Mouse (Mus musculus): Measurements from ENCODE around the gene Eif5. TPM values are rescaled to one million over a fixed set of nuclear protein-coding genes. Genes with fewer than 3 reads are reported as not detected.
A peak's percentile ranks its signal among the peaks of the same experiment; 100 is the strongest.
"Not testable (repeated sequence)": the region's sequence is repeated elsewhere in the genome, so short reads cannot be mapped to it uniquely, and the experiment has no call there.

The Eif5 gene
- polyA plus RNA-seq, 3 experiments from 2014 or later = 80.7 to 196 (median 189) TPM

GRCm38 (mm10) chr12:111527643-111528281, 10.1 kb upstream of the Eif5 start:
- ATAC-seq = no peak

- no peak for ATAC-seq
Observed at GRCm38 (mm10) chr12:111529192-111529591, 8.6 kb upstream of the Eif5 start.

GRCm38 (mm10) chr12:111533096-111533794, 4.6 kb upstream of the Eif5 start:
- no peak for ATAC-seq

- ATAC-seq = no peak
Observed at GRCm38 (mm10) chr12:111535281-111535680, 2.5 kb upstream of the Eif5 start.

- no peak for ATAC-seq
Observed at GRCm38 (mm10) chr12:111535762-111536161, 2.1 kb upstream of the Eif5 start.

GRCm38 (mm10) chr12:111536746-111537145, 1.1 kb upstream of the Eif5 start:
- ATAC-seq = no peak

GRCm38 (mm10) chr12:111537341-111537740, 475 bp upstream of the Eif5 start:
- ATAC-seq = no peak

- peak; percentile 31 for ATAC-seq
Observed at GRCm38 (mm10) chr12:111538292-111539040, 650 bp downstream of the Eif5 start.

GRCm38 (mm10) chr12:111539041-111539345, 1.2 kb downstream of the Eif5 start:
- no peak for ATAC-seq

- no peak for ATAC-seq
Observed at GRCm38 (mm10) chr12:111547070-111547469, 9.3 kb downstream of the Eif5 start.

GRCm38 (mm10) chr12:111548555-111549289, 10.9 kb downstream of the Eif5 start:
- no peak for ATAC-seq

- no peak for ATAC-seq
Observed at GRCm38 (mm10) chr12:111550679-111551078, 12.9 kb downstream of the Eif5 start.

- ATAC-seq = no peak
Observed at GRCm38 (mm10) chr12:111552342-111552741, 14.5 kb downstream of the Eif5 start.

GRCm38 (mm10) chr12:111555357-111555756, 17.5 kb downstream of the Eif5 start:
- ATAC-seq = no peak

GRCm38 (mm10) chr12:111555893-111556292, 18.1 kb downstream of the Eif5 start:
- ATAC-seq = not testable (repeated sequence)

GRCm38 (mm10) chr12:111557538-111557937, 19.7 kb downstream of the Eif5 start:
- ATAC-seq = no peak

GRCm38 (mm10) chr12:111558655-111559054, 20.8 kb downstream of the Eif5 start:
- no peak for ATAC-seq

GRCm38 (mm10) chr12:111559647-111560258, 21.9 kb downstream of the Eif5 start:
- peak; percentile 94 for ATAC-seq

GRCm38 (mm10) chr12:111560286-111560685, 22.5 kb downstream of the Eif5 start:
- no peak for ATAC-seq

GRCm38 (mm10) chr12:111562276-111562814, 24.5 kb downstream of the Eif5 start:
- ATAC-seq = no peak

GRCm38 (mm10) chr12:111563076-111563629, 25.3 kb downstream of the Eif5 start:
- no peak for ATAC-seq

GRCm38 (mm10) chr12:111565363-111565762, 27.5 kb downstream of the Eif5 start:
- no peak for ATAC-seq
